Mouse (Mus musculus) frontal cortex, adult 2 months (tissue): ENCODE measurements around the gene Ldhd. TPM values are rescaled to one million over a fixed set of nuclear protein-coding genes. Genes with fewer than 3 reads are reported as not detected.
"Not testable (repeated sequence)": the region's sequence is repeated elsewhere in the genome, so short reads cannot be mapped to it uniquely, and the experiment has no call there.

Source experiments
- DNase-seq, 2 experiments: peaks; one replicate each; pipeline ENCODE4 v3.0.0; 2022; ENCODE audit warnings: low spot score in 1 of 2; ENCODE audit errors: extremely low spot score in 1 of 2
- polyA plus RNA-seq: library from polyadenylated mRNA; depleted of rRNA; stranded (reverse); fragments of >200 nt; gene quantifications from 2 replicates; pipeline ENCODE4 v1.2.3, GENCODE M21; 2012; rRNA removed

The Ldhd gene
- polyA plus RNA-seq: 18.1 and 18.2 TPM in 2 replicates

- DNase-seq: peak in 1 of 2 experiments; percentile 72
Measured at GRCm38 (mm10) chr8:111630105-111630521, at the start of gene Ldhd. Gene Ldhd (minus strand): TSS chr8:111630374.

- peak; percentile 67 to 69 for DNase-seq
Measured at GRCm38 (mm10) chr8:111678848-111679247, 48.7 kb upstream of the Ldhd start.

- DNase-seq: peak; percentile 21 to 86
Measured at GRCm38 (mm10) chr8:111678111-111678510, 47.9 kb upstream of the Ldhd start.

DNA sequence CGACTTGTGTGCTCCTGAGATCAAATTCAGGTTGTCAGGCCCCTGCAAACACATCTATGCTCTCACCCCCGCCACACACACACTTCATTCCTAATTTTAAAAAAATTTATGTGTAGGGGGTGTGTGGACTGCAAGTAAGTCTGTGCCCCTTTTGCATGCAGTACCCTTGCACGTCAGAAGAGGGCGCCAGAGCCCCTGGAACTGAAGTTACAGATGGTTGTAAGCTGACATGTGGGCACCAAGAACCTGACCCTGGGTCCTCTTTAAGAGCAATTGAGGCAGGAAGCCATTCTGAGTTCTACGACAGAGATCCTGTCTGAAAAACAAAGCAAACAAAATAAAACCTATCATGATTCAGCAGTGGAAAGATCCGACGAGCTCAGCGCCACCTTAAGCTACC is 46.1 kb upstream of the Ldhd start:
- no peak for DNase-seq

GRCm38 (mm10) chr8:111666751-111667150 is 36.6 kb upstream of the Ldhd start:
- DNase-seq: no peak

DNA sequence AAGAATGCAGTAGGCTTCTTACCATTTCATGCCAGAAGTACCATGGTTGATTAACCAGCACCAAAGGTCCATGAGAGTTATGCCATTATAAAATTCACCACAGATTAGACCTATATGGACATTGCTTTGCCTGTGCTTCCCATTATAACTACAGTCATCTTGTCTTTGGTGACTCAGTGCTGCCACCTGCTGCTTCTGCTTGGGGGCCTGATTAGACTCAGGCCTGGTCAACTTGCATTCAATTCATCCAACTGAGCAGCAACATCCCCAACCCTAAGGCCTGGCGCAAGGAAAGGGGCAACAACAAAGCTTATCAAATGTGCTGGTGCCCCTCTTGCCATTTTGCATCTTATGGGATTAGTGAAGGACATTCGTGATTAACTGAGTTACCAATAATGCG is 32.3 kb upstream of the Ldhd start:
- DNase-seq: peak; percentile 64 to 88

DNA sequence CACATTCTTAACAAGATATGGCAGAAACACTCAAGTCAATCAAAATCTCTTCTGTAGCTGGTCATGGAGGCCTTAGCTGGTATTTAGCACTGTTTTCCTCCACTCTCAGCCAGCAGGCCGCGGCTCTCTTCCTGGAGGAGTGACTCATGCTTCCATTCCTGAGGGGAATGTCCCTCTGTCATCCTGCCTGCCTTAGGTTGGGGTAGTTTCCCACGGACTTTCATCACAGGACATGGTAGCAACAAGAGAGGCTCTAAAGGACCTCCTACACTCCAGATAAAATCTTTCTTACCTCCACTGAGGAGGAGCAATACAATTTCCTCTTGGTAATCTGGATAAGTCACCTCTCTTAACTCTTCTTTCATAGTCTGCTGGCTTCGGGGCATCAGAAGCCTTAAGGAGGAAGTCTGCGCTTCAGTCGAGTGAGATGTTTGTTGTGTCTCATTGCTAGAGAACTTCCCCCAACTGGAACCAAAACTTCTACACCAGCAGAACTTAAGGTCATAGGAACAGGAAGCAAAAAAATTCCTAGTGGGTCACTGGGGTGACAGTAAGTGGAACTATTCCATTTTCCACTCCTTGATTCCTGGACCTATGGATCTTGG is 28.7 kb upstream of the Ldhd start:
- peak in 1 of 2 experiments; percentile 14 for DNase-seq

- no peak for DNase-seq
Measured at GRCm38 (mm10) chr8:111657312-111657854, 27.2 kb upstream of the Ldhd start.

- DNase-seq: no peak
Measured at GRCm38 (mm10) chr8:111653524-111653923, 23.4 kb upstream of the Ldhd start.

DNA sequence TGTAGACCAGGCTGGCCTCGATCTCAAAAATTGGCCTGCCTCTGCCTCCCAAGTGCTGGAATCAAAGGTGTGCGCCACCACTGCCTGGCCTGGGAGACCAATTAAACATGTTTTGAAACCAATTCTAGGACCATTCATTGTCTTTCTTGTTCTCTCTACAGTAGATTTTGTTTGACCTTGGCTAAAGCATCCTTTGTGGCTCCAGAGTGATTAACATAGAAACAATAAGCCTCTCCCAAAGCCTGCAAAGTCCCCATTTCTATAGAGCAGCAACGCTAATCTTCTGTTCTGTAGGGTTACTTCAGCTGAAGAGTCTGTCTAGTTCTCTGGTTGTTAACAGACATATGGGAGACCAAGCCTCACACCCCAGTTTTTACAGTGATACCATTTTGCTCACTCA is 20.5 kb upstream of the Ldhd start:
- no peak for DNase-seq

GRCm38 (mm10) chr8:111648834-111649233 is 18.7 kb upstream of the Ldhd start:
- no peak for DNase-seq

GRCm38 (mm10) chr8:111645715-111646114 is 15.5 kb upstream of the Ldhd start:
- DNase-seq: no peak

DNA sequence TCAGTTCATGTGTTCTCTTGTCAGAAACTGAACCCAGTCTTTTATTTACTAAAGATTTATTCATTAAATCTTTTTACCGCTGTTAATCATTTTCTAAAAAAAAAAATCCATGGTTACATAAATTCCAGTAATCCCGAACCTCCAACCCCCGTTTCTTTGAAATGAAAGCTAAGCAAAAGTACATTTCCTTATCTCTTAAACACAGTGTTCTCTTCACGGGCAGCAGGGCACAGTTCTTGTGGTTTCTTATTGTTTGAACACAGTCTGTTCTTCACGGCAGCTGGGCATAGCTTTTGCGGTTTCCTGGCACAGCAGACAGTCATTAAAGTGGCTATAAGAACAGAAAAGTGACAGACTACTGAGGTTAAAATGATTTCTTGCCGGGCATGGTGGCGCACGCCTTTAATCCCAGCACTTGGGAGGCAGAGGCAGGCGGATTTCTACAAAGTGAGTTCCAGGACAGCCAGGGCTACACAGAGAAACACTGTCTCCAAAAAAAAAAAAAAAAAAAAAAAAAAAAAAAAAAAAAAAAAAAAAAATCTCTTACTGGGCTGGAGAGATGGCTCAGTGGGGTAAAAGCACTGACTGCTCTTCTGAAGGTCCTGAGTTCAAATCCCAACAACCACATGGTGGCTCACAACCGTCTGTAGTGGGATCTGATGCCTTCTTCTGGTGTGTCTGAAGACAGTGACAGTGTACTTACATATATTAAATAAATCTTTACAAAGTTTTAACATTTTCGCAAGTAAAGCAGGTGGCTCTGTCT is 14.3 kb upstream of the Ldhd start:
- not testable (repeated sequence) for DNase-seq

DNA sequence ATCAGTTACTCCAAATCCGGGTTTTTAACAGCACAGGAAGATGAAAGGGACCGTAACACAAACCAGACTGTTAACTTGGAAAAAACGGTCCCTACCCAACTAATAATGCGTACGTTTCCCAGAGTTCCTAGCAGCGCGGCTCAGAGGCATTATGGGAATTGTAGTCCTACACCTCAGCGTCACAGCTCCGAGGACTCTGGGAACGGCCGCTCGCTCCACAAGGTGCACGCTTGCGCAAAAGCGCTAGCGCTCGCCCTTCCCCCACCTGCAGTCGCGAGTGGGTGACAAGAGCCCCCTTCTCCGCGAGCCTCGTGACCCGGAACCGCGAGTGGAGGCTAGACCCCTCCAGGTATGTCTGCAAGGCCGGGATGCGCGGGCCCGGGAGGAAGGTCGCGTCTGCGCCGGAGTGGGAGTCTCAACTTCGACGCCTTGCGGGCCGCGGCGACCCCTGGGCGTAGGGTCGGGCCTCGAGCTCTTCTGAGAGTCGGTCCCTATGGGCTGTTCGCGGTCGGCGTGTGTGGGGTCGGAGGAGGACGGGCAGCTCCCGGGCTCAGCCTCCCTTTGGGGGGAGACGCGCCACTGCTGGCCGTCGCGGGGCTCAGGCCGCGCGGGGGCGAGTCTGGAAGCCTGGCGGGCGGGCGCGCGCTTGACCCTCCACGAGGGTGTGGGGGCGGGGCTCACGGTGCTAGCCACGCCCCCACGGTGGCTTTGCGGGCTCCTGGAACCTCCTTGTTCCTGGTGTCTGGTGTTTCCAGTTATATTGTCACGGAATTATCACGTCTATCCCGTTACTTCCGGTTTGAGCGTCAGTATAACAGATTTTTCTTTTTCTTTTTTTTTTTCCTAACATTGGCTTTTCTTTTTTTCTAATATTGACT is 13.3 kb upstream of the Ldhd start, which contains the start of gene Zfp1:
Gene Zfp1 (plus strand): TSS at position 138 of the 878 bp plus-strand sequence.
- DNase-seq: peak; percentile 90 to 96

DNA sequence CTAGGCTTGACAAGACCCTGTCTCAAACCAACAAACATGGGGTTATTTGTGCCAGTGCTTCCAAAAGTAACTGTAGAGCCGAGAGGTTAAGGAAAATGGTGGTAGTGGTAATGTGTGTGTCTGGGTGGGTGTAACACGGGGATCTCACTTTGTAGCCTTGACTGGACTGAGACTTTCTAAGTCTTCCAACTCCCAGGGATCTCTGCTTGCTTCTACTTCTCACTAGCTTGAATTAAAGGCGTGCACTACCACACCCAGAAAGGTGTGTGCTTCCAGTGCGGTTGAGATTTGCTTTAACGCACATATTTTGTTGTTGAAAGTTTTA is 12.7 kb upstream of the Ldhd start:
- no peak for DNase-seq

GRCm38 (mm10) chr8:111642496-111642895 is 12.3 kb upstream of the Ldhd start:
- DNase-seq: no peak

GRCm38 (mm10) chr8:111641064-111641463 is 10.9 kb upstream of the Ldhd start:
- peak in 1 of 2 experiments; percentile 45 for DNase-seq

DNA sequence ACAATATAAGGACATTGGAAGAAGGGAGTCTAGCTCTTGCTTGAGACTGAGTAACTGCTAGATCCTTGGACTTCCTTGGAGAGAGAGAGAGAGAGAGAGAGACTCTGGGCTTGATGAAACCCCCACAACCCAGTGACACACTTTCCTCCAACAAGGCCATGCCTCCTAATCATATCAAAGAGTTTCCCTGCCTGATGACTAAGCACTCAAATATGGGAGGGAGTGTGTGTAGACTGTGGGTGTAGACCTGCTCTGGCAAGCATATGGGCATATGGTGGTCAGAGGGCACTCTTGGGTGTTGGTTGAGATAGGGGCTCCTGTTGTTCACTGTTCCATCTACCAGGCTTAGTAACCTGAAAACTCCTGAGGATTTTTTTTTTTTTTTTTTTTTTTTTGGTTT is 7.9 kb upstream of the Ldhd start:
- no peak for DNase-seq

- DNase-seq: no peak
Measured at GRCm38 (mm10) chr8:111632976-111633375, 2.8 kb upstream of the Ldhd start.

- DNase-seq: peak in 1 of 2 experiments; percentile 58
Measured at GRCm38 (mm10) chr8:111631589-111631988, 1.4 kb upstream of the Ldhd start.
